Mouse (Mus musculus): ENCODE results near the gene Ninj2. TPM values are rescaled to one million over a fixed set of nuclear protein-coding genes. Genes with fewer than 3 reads are reported as not detected.

Ninj2 gene
- polyA plus RNA-seq, 1 experiment from 2014 or later = not detected

DNA sequence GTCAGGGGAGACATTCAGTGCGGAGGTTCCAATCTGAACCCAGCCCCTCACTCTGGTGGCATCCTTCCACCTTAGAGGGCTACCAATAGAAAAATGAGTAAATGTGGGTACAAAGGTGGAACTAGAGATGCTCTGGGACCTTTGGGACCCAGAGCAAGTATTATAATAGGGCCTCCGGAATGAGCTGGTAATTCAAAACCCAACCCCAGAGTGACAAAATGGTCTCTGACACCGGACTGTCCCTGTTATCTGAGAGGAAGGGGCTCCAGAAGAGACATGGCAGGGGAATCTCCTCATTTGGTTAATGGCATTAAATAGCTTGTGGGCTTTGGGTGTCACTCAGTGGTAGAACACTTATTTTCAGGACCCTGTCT, 18.2 kb downstream of the Ninj2 start:
- H3K27ac ChIP-seq (ENCODE audit: low read depth) = peak overlapping the region; percentile 76; the same call in 1 of the 2 replicates
- peaks cover 12% of the 10 kb centered on the region for H3K4me1 ChIP-seq (replicated peaks; ENCODE audit: control insufficient read depth, insufficient read depth, low read length)
- H3K4me3 ChIP-seq (ENCODE audit: low read depth, low read length) = no peak overlapping the region
- no peak for ATAC-seq (replicated peaks; ENCODE audit: low FRiP score, low TSS enrichment, low read depth)
- H3K36me3 ChIP-seq (ENCODE audit: control insufficient read depth, insufficient read depth, low read length) = no peaks in the 10 kb centered on the region
- H3K27me3 ChIP-seq (replicated peaks; ENCODE audit: control insufficient read depth, insufficient read depth, low read length) = no peaks in the 10 kb centered on the region
- no peak overlapping the region for H3K4me2 ChIP-seq (ENCODE audit: low read length)
- WGBS = 86% methylated on average over 3 of the region's 3 CpGs
- H3K9ac ChIP-seq (ENCODE audit: low read length) = no peak overlapping the region
- no peaks in the 10 kb centered on the region for H3K9me3 ChIP-seq (ENCODE audit: control insufficient read depth, low read length)
- DNase-seq (ENCODE audit: low spot score) = no peak

DNA sequence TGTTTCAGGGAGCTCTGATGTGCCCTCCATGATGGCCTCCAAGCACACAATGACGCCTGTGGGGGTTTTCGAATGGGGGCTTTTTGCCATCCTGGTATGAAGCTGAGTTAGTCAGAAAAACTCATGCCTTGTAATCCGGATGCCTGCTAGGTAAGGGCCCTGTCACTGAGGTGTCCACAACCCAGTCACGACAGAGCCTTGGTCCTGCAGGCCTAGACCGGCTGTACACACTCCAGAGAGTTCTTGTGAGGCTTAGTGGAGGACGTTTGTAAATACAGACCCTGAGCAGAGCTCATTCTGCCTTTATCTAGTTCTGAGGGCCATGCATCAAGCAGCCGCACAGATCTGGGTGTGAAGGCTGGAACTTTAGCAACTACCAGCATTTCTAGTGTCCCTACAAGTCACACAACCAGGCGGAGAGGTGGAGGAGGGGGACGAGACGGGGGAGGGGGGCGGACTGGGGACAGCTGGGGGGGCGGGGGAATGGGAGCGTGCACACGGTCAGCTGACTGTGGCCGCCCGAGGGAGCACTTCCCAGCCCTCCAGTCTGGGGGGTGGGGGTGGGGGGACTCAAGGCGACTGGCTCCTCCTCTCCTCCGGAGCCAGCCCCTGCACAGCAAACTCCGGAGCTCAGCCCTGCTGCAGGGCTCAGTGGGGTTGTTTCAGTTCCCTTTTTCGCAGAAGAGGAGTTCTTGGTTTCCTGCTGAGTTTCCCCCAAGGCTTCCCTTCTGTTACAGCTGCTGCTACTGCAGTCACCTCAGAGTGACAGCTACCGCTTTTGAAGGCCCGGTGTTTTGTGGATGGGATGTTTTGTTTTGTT, 19.0 kb downstream of the Ninj2 start:
- Histone ChIP-seq H3K4me2 (ENCODE audit: low read length) (peak overlapping the region; percentile 39), H3K9me3 (ENCODE audit: control insufficient read depth, low read length) (no peaks in the 10 kb centered on the region), H3K27me3 (replicated peaks; ENCODE audit: control insufficient read depth, insufficient read depth, low read length) (no peaks in the 10 kb centered on the region), H3K9ac (ENCODE audit: low read length) (peak overlapping the region; percentile 21; the same call in 1 of the 2 replicates), H3K4me1 (replicated peaks; ENCODE audit: control insufficient read depth, insufficient read depth, low read length) (peaks cover 12% of the 10 kb centered on the region), H3K4me3 (ENCODE audit: low read depth, low read length) (peak overlapping the region; percentile 16; the same call in 1 of the 2 replicates), H3K27ac (ENCODE audit: low read depth) (peak overlapping the region; percentile 76), H3K36me3 (ENCODE audit: control insufficient read depth, insufficient read depth, low read length) (no peaks in the 10 kb centered on the region)
- ATAC-seq (replicated peaks; ENCODE audit: low FRiP score, low TSS enrichment, low read depth) (peak; percentile 91), DNase-seq (ENCODE audit: low spot score) (peak; percentile 76)
- 7% methylated on average over 22 of the region's 22 CpGs for WGBS

DNA sequence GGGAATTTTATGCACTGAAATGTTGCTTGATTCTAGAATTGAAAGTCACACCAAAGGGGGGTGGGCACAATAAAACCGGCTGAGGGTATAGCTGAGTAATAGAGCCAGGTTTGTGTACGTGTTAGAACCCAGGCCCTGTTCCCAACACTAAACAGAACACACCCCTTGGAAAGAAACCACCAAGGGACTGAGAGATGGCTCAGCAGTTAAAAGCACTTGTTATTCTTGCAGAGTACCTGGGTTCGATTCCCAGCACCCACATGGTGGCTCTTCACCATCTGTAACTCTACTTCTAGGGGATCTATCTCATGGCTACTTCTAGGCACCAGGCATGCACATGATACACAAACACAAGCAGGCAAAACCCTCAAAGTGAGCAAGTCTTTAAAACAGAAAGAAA, 20.7 kb downstream of the Ninj2 start:
- no peak overlapping the region for H3K4me3 ChIP-seq (ENCODE audit: low read depth, low read length)
- ATAC-seq (replicated peaks; ENCODE audit: low FRiP score, low TSS enrichment, low read depth) (no peak), DNase-seq (ENCODE audit: low spot score) (no peak)
- no peaks in the 10 kb centered on the region for H3K36me3 ChIP-seq (ENCODE audit: control insufficient read depth, insufficient read depth, low read length)
- H3K4me2 ChIP-seq (ENCODE audit: low read length) = no peak overlapping the region
- H3K27me3 ChIP-seq (replicated peaks; ENCODE audit: control insufficient read depth, insufficient read depth, low read length) = no peaks in the 10 kb centered on the region
- peak overlapping the region; percentile 69; the same call in 1 of the 2 replicates for H3K27ac ChIP-seq (ENCODE audit: low read depth)
- 91% methylated on average over 3 of the region's 3 CpGs for WGBS
- H3K4me1 ChIP-seq (replicated peaks; ENCODE audit: control insufficient read depth, insufficient read depth, low read length) = peaks cover 12% of the 10 kb centered on the region
- no peaks in the 10 kb centered on the region for H3K9me3 ChIP-seq (ENCODE audit: control insufficient read depth, low read length)
- H3K9ac ChIP-seq (ENCODE audit: low read length) = no peak overlapping the region

DNA sequence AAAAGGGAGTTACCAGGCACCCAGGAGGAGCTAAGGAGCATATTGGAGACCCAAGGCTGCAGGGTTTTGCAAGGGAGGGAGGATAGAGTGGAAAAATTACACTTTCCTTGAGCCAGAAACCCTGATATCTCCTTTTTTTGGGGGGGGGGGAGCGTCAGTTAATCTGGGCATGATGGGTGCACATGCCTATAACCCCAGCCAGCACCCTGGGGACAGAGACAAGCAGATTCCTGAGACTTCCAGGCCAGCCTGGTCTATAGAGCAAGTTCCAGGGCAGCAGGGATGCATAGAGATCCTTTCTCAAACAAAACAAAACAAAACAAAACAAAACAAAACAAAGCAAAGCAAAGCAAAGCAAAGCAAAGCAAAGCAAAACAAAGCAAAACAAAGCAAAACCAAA, 21.1 kb downstream of the Ninj2 start:
- Histone ChIP-seq H3K4me3 (ENCODE audit: low read depth, low read length) (no peak overlapping the region), H3K36me3 (ENCODE audit: control insufficient read depth, insufficient read depth, low read length) (no peaks in the 10 kb centered on the region), H3K27ac (ENCODE audit: low read depth) (peak overlapping the region; percentile 69; the same call in 1 of the 2 replicates), H3K4me2 (ENCODE audit: low read length) (no peak overlapping the region), H3K27me3 (replicated peaks; ENCODE audit: control insufficient read depth, insufficient read depth, low read length) (no peaks in the 10 kb centered on the region), H3K4me1 (replicated peaks; ENCODE audit: control insufficient read depth, insufficient read depth, low read length) (peaks cover 12% of the 10 kb centered on the region), H3K9me3 (ENCODE audit: control insufficient read depth, low read length) (no peaks in the 10 kb centered on the region), H3K9ac (ENCODE audit: low read length) (no peak overlapping the region)
- 62% methylated on average over 1 of the region's 1 CpGs for WGBS
- no peak for DNase-seq (ENCODE audit: low spot score)
- ATAC-seq (replicated peaks; ENCODE audit: low FRiP score, low TSS enrichment, low read depth) = no peak

DNA sequence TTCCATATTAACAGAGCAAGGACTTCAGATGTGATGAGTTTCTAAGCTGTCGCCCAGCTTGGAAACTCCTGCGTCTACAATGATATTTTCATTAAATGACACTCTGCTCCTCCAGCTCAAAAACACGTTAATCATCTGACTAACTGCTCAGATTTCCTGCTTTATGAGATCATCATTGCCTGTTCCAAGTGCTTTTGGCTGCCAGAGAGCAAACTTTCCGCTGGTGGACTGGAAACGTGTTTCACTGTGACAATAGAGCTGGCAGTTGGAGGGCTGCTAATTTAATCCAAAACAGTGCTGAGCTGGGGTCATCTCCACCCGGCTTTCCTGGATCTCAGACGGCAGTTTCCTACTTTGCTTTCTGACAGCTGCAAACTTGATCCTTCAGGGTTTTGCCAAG, 21.5 kb downstream of the Ninj2 start:
- Histone ChIP-seq H3K27me3 (replicated peaks; ENCODE audit: control insufficient read depth, insufficient read depth, low read length) (no peaks in the 10 kb centered on the region), H3K4me2 (ENCODE audit: low read length) (no peak overlapping the region), H3K27ac (ENCODE audit: low read depth) (peak overlapping the region; percentile 69), H3K4me3 (ENCODE audit: low read depth, low read length) (no peak overlapping the region), H3K4me1 (replicated peaks; ENCODE audit: control insufficient read depth, insufficient read depth, low read length) (peaks cover 12% of the 10 kb centered on the region), H3K9me3 (ENCODE audit: control insufficient read depth, low read length) (no peaks in the 10 kb centered on the region), H3K36me3 (ENCODE audit: control insufficient read depth, insufficient read depth, low read length) (no peaks in the 10 kb centered on the region), H3K9ac (ENCODE audit: low read length) (peak overlapping the region; percentile 8; the same call in 1 of the 2 replicates)
- DNase-seq (ENCODE audit: low spot score) = peak; percentile 57
- WGBS = 26% methylated on average over 7 of the region's 7 CpGs
- no peak for ATAC-seq (replicated peaks; ENCODE audit: low FRiP score, low TSS enrichment, low read depth)

DNA sequence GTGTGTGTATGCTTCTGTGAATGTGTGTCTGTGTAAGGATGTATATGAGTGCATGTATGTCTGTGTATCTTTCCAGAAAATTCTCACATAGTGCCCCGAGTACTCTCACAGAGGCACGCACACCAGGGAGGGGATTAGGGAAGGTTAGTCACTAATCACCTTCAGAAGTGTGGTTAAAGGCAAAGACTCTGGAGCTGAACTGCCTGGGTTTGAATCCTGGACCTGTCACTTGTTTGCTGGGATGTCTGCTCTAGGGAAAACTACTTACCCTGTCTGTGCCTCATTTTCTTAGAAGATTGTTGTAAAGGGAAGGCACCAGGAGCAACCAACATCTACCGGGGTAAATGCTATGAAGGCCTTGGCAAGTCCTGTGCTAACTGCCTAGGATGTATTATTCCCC, 22.3 kb downstream of the Ninj2 start:
- H3K4me2 ChIP-seq (ENCODE audit: low read length) = no peak overlapping the region
- H3K9me3 ChIP-seq (ENCODE audit: control insufficient read depth, low read length) = no peaks in the 10 kb centered on the region
- no peak overlapping the region for H3K4me3 ChIP-seq (ENCODE audit: low read depth, low read length)
- DNase-seq (ENCODE audit: low spot score) = no peak
- no peak overlapping the region for H3K9ac ChIP-seq (ENCODE audit: low read length)
- no peaks in the 10 kb centered on the region for H3K27me3 ChIP-seq (replicated peaks; ENCODE audit: control insufficient read depth, insufficient read depth, low read length)
- WGBS = 69% methylated on average over 3 of the region's 3 CpGs
- no peak for ATAC-seq (replicated peaks; ENCODE audit: low FRiP score, low TSS enrichment, low read depth)
- no peak overlapping the region for H3K27ac ChIP-seq (ENCODE audit: low read depth)
- peaks cover 12% of the 10 kb centered on the region for H3K4me1 ChIP-seq (replicated peaks; ENCODE audit: control insufficient read depth, insufficient read depth, low read length)
- H3K36me3 ChIP-seq (ENCODE audit: control insufficient read depth, insufficient read depth, low read length) = no peaks in the 10 kb centered on the region

DNA sequence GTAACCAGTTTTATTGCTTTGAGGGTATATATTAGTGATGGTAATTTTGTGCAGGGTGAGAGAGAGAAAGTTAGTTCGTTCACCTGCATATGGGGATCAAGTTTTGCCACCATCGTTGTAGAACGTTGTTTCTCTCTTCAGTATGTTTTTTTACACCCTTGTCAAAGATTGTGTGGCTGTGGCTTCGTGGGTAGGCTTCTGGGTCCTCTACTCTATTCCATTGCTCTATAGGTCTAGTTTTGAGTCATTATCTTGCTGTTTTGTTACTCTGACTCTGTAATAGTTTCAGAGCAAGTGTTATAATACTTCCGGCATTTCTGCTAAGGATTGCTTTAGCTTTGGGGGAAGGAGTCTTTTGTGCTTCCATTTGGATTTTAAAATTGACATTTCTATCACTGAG, 26.7 kb downstream of the Ninj2 start:
- no peak for ATAC-seq (replicated peaks; ENCODE audit: low FRiP score, low TSS enrichment, low read depth)
- WGBS = 88% methylated on average over 5 of the region's 5 CpGs

DNA sequence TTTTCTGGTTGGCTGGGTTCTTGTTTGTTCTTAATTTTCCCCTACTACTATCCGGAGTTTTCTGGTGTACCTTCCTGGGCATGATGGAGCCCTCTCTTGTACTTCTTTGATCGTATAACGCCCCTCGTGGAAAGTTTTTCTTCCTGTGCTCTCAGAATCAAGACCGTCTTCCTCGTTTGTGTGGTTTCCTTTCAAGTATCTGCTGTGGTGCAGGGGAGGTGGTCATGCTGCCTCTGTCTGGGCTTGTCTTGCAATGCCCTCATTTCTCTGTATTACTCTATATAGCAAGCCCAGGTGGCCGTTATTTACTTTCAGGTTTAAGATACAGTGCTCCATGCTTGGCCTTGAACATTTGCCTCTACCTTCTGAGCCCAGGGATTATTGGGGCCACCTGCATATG, 31.5 kb downstream of the Ninj2 start:
- Histone ChIP-seq H3K36me3 (ENCODE audit: control insufficient read depth, insufficient read depth, low read length) (no peaks in the 10 kb centered on the region), H3K4me1 (replicated peaks; ENCODE audit: control insufficient read depth, insufficient read depth, low read length) (no peaks in the 10 kb centered on the region), H3K27ac (ENCODE audit: low read depth) (no peak overlapping the region), H3K4me2 (ENCODE audit: low read length) (no peak overlapping the region), H3K9ac (ENCODE audit: low read length) (no peak overlapping the region), H3K9me3 (ENCODE audit: control insufficient read depth, low read length) (no peaks in the 10 kb centered on the region), H3K4me3 (ENCODE audit: low read depth, low read length) (no peak overlapping the region), H3K27me3 (replicated peaks; ENCODE audit: control insufficient read depth, insufficient read depth, low read length) (no peaks in the 10 kb centered on the region)
- ATAC-seq (replicated peaks; ENCODE audit: low FRiP score, low TSS enrichment, low read depth) (no peak), DNase-seq (ENCODE audit: low spot score) (no peak)
- WGBS = 89% methylated on average over 7 of the region's 7 CpGs

More for the DNA sequence above, 26.7 kb downstream of the Ninj2 start:
- Histone ChIP-seq H3K27ac (ENCODE audit: low read depth) (no peak overlapping the region), H3K9ac (ENCODE audit: low read length) (no peak overlapping the region), H3K36me3 (ENCODE audit: control insufficient read depth, insufficient read depth, low read length) (no peaks in the 10 kb centered on the region), H3K27me3 (replicated peaks; ENCODE audit: control insufficient read depth, insufficient read depth, low read length) (no peaks in the 10 kb centered on the region), H3K4me2 (ENCODE audit: low read length) (no peak overlapping the region), H3K9me3 (ENCODE audit: control insufficient read depth, low read length) (no peaks in the 10 kb centered on the region), H3K4me3 (ENCODE audit: low read depth, low read length) (no peak overlapping the region), H3K4me1 (replicated peaks; ENCODE audit: control insufficient read depth, insufficient read depth, low read length) (peaks cover 6% of the 10 kb centered on the region)
- no peak for DNase-seq (ENCODE audit: low spot score)

DNA sequence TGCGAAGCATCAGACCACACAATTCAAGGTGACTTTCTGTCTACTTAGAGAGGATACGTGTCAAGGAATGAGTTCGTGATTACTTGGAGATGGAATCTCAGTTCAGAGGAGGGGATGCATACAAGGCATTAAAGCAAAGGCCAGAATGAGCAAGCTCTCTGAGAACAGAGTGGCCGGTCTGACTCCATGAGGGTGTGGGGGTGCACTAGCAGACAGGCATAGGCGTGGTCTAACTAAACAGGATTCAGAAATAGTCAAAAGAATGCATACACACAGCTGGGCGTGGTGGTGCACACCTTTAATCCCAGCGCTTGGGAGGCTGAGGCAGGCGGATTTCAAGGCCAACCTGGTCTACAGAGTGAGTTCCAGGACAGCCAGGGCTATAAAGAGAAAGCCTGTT, 33.3 kb downstream of the Ninj2 start:
- 92% methylated on average over 8 of the region's 8 CpGs for WGBS

More for the DNA sequence above, 33.3 kb downstream of the Ninj2 start:
- no peak overlapping the region for H3K9ac ChIP-seq (ENCODE audit: low read length)
- H3K9me3 ChIP-seq (ENCODE audit: control insufficient read depth, low read length) = no peaks in the 10 kb centered on the region
- H3K36me3 ChIP-seq (ENCODE audit: control insufficient read depth, insufficient read depth, low read length) = no peaks in the 10 kb centered on the region
- H3K27ac ChIP-seq (ENCODE audit: low read depth) = no peak overlapping the region
- ATAC-seq (replicated peaks; ENCODE audit: low FRiP score, low TSS enrichment, low read depth) (no peak), DNase-seq (ENCODE audit: low spot score) (no peak)
- no peaks in the 10 kb centered on the region for H3K4me1 ChIP-seq (replicated peaks; ENCODE audit: control insufficient read depth, insufficient read depth, low read length)
- H3K4me3 ChIP-seq (ENCODE audit: low read depth, low read length) = no peak overlapping the region
- no peak overlapping the region for H3K4me2 ChIP-seq (ENCODE audit: low read length)
- H3K27me3 ChIP-seq (replicated peaks; ENCODE audit: control insufficient read depth, insufficient read depth, low read length) = no peaks in the 10 kb centered on the region
